Mouse (Mus musculus): ENCODE results near the gene Gm34302. TPM values are rescaled to one million over a fixed set of nuclear protein-coding genes. Genes with fewer than 3 reads are reported as not detected.
"Not testable (repeated sequence)": the region's sequence is repeated elsewhere in the genome, so short reads cannot be mapped to it uniquely, and the experiment has no call there.

Gm34302 gene
- not detected in 2 replicates for polyA plus RNA-seq (2015; fragmentation: Nextera tagmentation; extraction: Ambion mirVana)

GRCm38 (mm10) chr3:63483726-63484125, at the start of gene Gm34302:
TSS of gene Gm34302 (minus strand) at chr3:63483879.
- Histone ChIP-seq H3K27me3 (no peaks in the 10 kb centered on the region), H3K36me3 (no peaks in the 10 kb centered on the region), H3K9me3 (replicated peaks) (no peaks in the 10 kb centered on the region), H3K9ac (no peak within 1 kb of the TSS), H3K4me2 (no peak within 1 kb of the TSS), H3K27ac (no peak within 1 kb of the TSS), H3K4me3 (no peak within 1 kb of the TSS), H3K4me1 (replicated peaks) (no peaks in the 10 kb centered on the region)
- 26% methylated on average over 1 of the region's 1 CpGs for WGBS
- ATAC-seq (replicated peaks; ENCODE audit: insufficient number of reproducible peaks, insufficient read depth, low FRiP score, low read depth) = no peak

GRCm38 (mm10) chr3:63531847-63532246, 48.2 kb upstream of the Gm34302 start:
- Histone ChIP-seq H3K4me1 (replicated peaks) (no peaks in the 10 kb centered on the region), H3K36me3 (no peaks in the 10 kb centered on the region), H3K4me3 (no peak overlapping the region), H3K9ac (no peak overlapping the region), H3K9me3 (replicated peaks) (no peaks in the 10 kb centered on the region), H3K27me3 (no peaks in the 10 kb centered on the region), H3K27ac (no peak overlapping the region), H3K4me2 (no peak overlapping the region)
- ATAC-seq (replicated peaks; ENCODE audit: insufficient number of reproducible peaks, insufficient read depth, low FRiP score, low read depth) = no peak
- 37% methylated on average over 1 of the region's 1 CpGs for WGBS

DNA sequence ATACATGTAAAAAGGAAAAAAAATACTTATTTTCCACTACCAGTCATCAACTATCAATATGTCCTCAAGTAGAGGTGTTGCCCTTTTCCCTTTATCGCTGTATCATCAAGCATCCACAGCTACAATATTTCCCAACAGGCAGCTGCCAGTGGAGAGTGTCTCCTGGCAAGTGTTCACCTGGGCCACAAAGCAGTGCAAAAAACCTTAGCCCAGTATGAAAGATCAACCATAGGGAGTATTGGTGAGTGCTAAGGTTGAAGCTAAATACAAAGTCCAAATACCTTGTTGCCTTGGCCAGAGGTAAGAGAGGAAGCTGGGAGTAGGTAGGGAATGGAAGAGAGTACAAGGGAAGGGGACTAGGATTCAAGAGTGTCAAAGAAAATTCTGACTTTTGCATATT, 34.0 kb upstream of the Gm34302 start:
- no peak for ATAC-seq (replicated peaks; ENCODE audit: insufficient number of reproducible peaks, insufficient read depth, low FRiP score, low read depth)
- no peak overlapping the region for H3K9ac ChIP-seq
- no peaks in the 10 kb centered on the region for H3K9me3 ChIP-seq (replicated peaks)
- H3K27me3 ChIP-seq = no peaks in the 10 kb centered on the region
- H3K27ac ChIP-seq = no peak overlapping the region
- WGBS = 92% methylated on average over 1 of the region's 1 CpGs
- H3K4me1 ChIP-seq (replicated peaks) = no peaks in the 10 kb centered on the region
- no peaks in the 10 kb centered on the region for H3K36me3 ChIP-seq
- no peak overlapping the region for H3K4me2 ChIP-seq
- H3K4me3 ChIP-seq = no peak overlapping the region

- WGBS = 88% methylated on average over 3 of the region's 3 CpGs
- H3K4me2 ChIP-seq; ATAC-seq (replicated peaks; ENCODE audit: insufficient number of reproducible peaks, insufficient read depth, low FRiP score, low read depth); H3K9ac ChIP-seq; H3K27me3 ChIP-seq; H3K9me3 ChIP-seq (replicated peaks); H3K4me1 ChIP-seq (replicated peaks); H3K27ac ChIP-seq; H3K4me3 ChIP-seq; H3K36me3 ChIP-seq: not testable (repeated sequence)
Measured at GRCm38 (mm10) chr3:63516279-63516678, 32.6 kb upstream of the Gm34302 start.

- WGBS = 81% methylated on average over 6 of the region's 6 CpGs
- H3K36me3 ChIP-seq = no peaks in the 10 kb centered on the region
- H3K9ac ChIP-seq = no peak overlapping the region
- H3K4me1 ChIP-seq (replicated peaks) = no peaks in the 10 kb centered on the region
- H3K4me2 ChIP-seq = no peak overlapping the region
- no peaks in the 10 kb centered on the region for H3K27me3 ChIP-seq
- no peak for ATAC-seq (replicated peaks; ENCODE audit: insufficient number of reproducible peaks, insufficient read depth, low FRiP score, low read depth)
- no peak overlapping the region for H3K4me3 ChIP-seq
- no peak overlapping the region for H3K27ac ChIP-seq
- no peaks in the 10 kb centered on the region for H3K9me3 ChIP-seq (replicated peaks)
Measured at GRCm38 (mm10) chr3:63511316-63511715, 27.6 kb upstream of the Gm34302 start.

DNA sequence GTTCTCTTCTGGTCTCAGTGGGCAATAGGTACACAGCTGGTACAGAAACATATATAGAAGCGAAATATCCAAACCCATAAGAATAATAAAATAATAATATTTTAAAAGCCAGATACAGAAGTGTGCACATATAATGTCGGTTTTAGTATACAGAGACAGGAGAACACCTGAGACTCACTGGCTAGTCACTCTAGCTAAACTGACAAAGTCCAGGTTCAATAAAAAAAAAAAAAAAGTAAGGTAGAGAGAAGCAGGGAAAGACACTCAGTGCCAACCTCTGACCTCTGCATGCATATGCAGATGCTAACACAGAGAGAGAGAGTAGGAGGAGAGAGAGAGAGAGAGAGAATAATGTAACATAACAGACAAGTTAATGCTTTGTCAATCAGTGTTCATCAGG, 25.8 kb upstream of the Gm34302 start:
- no peak for ATAC-seq (replicated peaks; ENCODE audit: insufficient number of reproducible peaks, insufficient read depth, low FRiP score, low read depth)
- no peaks in the 10 kb centered on the region for H3K27me3 ChIP-seq
- no peak overlapping the region for H3K27ac ChIP-seq
- no peak overlapping the region for H3K4me3 ChIP-seq
- H3K9ac ChIP-seq = no peak overlapping the region
- H3K9me3 ChIP-seq (replicated peaks) = no peaks in the 10 kb centered on the region
- H3K4me1 ChIP-seq (replicated peaks) = no peaks in the 10 kb centered on the region
- WGBS = 75% methylated on average over 2 of the region's 2 CpGs
- H3K4me2 ChIP-seq = no peak overlapping the region
- H3K36me3 ChIP-seq = no peaks in the 10 kb centered on the region

- WGBS = 77% methylated on average over 5 of the region's 5 CpGs
- H3K36me3 ChIP-seq = no peaks in the 10 kb centered on the region
- H3K27me3 ChIP-seq = no peaks in the 10 kb centered on the region
- H3K27ac ChIP-seq = no peak overlapping the region
- no peak overlapping the region for H3K4me2 ChIP-seq
- no peak overlapping the region for H3K4me3 ChIP-seq
- H3K4me1 ChIP-seq (replicated peaks) = no peaks in the 10 kb centered on the region
- no peak overlapping the region for H3K9ac ChIP-seq
- ATAC-seq (replicated peaks; ENCODE audit: insufficient number of reproducible peaks, insufficient read depth, low FRiP score, low read depth) = no peak
- no peaks in the 10 kb centered on the region for H3K9me3 ChIP-seq (replicated peaks)
Measured at GRCm38 (mm10) chr3:63508924-63509323, 25.2 kb upstream of the Gm34302 start.

- H3K4me1 ChIP-seq (replicated peaks) = no peaks in the 10 kb centered on the region
- H3K4me2 ChIP-seq = no peak overlapping the region
- no peaks in the 10 kb centered on the region for H3K36me3 ChIP-seq
- no peak overlapping the region for H3K27ac ChIP-seq
- H3K27me3 ChIP-seq = no peaks in the 10 kb centered on the region
- no peak overlapping the region for H3K4me3 ChIP-seq
- ATAC-seq (replicated peaks; ENCODE audit: insufficient number of reproducible peaks, insufficient read depth, low FRiP score, low read depth) = no peak
- no peak overlapping the region for H3K9ac ChIP-seq
- no peaks in the 10 kb centered on the region for H3K9me3 ChIP-seq (replicated peaks)
- 73% methylated on average over 5 of the region's 5 CpGs for WGBS
Measured at GRCm38 (mm10) chr3:63504433-63504832, 20.8 kb upstream of the Gm34302 start.

DNA sequence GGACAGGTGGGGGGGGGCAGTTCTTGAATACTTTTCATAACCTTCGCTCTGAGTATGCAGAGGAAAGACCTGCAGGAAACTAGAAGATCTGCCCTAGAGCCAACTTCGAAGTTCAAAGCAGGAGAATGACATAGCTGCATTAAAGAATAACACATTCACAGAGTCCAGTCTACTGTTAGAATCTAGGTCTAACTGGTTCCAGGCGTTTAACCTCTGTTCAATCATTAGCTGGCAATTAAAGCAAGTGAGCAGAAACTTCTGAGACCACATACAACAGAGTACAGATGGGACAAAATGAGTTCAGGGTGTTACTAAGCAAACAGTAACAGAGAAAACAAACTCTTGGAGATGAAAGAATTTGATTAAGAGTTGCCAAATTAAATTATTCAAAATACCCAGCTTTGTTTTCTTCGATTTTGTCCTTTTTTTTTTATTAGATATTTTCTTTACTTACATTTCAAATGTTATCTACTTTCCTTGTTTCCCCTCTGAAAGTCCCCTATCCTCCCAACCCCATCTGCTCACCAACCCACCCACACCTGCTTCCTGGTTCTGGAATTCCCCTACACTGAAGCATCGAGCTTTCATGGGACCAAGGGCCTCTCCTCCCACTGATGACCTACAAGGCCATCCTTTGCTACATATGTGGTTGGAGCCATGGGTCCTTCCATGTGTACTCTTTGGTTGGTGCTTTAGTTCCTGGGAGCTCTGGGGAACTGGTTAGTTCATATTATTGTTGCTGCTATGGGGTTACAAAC, 11.1 kb upstream of the Gm34302 start:
- 66% methylated on average over 5 of the region's 5 CpGs for WGBS
- Histone ChIP-seq H3K27ac (no peak overlapping the region), H3K4me2 (no peak overlapping the region), H3K36me3 (no peaks in the 10 kb centered on the region), H3K9ac (no peak overlapping the region), H3K27me3 (no peaks in the 10 kb centered on the region), H3K4me3 (no peak overlapping the region), H3K4me1 (replicated peaks) (no peaks in the 10 kb centered on the region), H3K9me3 (replicated peaks) (no peaks in the 10 kb centered on the region)
- ATAC-seq (replicated peaks; ENCODE audit: insufficient number of reproducible peaks, insufficient read depth, low FRiP score, low read depth) = no peak

- Histone ChIP-seq H3K27ac (no peak overlapping the region), H3K9ac (no peak overlapping the region), H3K36me3 (no peaks in the 10 kb centered on the region), H3K4me3 (no peak overlapping the region), H3K4me2 (no peak overlapping the region), H3K9me3 (replicated peaks) (no peaks in the 10 kb centered on the region), H3K4me1 (replicated peaks) (no peaks in the 10 kb centered on the region), H3K27me3 (no peaks in the 10 kb centered on the region)
- no peak for ATAC-seq (replicated peaks; ENCODE audit: insufficient number of reproducible peaks, insufficient read depth, low FRiP score, low read depth)
- 69% methylated on average over 4 of the region's 4 CpGs for whole genome bisulfite sequencing
Measured at GRCm38 (mm10) chr3:63493563-63493962, 9.9 kb upstream of the Gm34302 start.

DNA sequence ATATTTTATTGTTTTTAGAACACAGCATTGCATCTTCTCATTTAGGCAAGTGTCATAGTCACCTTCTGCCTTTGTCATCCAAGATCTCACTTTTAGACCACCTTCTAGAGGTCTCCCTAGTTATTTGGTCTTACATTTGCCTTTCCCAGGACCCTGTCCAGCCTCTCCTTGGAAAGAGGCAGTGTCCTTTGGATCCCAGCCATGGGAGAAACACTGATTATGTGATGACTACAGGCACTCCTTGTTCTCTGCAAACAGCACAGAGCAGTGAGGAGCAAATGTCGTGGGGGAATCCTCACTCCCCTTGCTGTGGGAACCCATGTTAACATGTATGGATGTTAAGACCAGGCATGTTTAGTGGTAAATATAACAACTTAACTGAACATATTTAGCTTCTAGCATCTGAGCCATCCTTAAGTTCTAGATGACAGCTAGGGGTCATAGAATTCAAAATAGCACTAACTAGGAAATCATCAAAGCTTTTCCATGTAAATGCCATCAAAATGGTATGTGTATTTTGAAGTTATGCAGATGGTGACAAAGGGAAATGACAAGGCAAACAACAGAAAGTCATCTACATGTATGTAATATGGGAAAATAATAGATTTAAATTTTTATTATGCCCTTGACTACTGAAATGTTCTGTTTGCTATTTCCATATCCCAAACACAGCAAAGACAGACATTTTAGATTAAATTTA, 43.1 kb downstream of the Gm34302 start:
- no peak for ATAC-seq (replicated peaks; ENCODE audit: insufficient number of reproducible peaks, insufficient read depth, low FRiP score, low read depth)

DNA sequence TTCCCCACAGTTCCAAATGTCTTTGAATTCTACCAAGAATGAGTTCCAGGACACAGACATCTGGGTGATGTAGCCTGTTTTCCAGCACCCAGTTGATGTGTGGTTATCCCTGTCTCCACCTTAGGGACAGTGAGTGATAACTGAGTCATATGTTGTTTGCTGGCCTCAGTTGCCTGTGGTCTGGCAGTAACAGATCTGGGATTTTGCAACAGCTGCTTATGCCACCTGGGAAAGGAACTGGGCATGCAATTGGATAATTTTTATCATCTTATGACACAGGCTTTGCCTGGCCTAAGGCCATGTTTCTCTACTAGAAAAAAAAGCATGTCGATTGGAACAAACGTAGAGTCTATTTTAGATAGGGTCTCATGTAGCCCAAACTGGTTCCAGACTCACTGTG, 43.9 kb downstream of the Gm34302 start:
- ATAC-seq (replicated peaks; ENCODE audit: insufficient number of reproducible peaks, insufficient read depth, low FRiP score, low read depth) = no peak
- Histone ChIP-seq H3K4me3 (no peak overlapping the region), H3K27me3 (no peaks in the 10 kb centered on the region), H3K36me3 (no peaks in the 10 kb centered on the region), H3K27ac (no peak overlapping the region), H3K9ac (no peak overlapping the region), H3K4me2 (no peak overlapping the region), H3K4me1 (replicated peaks) (no peaks in the 10 kb centered on the region), H3K9me3 (replicated peaks) (no peaks in the 10 kb centered on the region)
- WGBS = 74% methylated on average over 2 of the region's 2 CpGs

More for the DNA sequence above, 43.1 kb downstream of the Gm34302 start:
- Histone ChIP-seq H3K4me2 (no peak overlapping the region), H3K4me1 (replicated peaks) (no peaks in the 10 kb centered on the region), H3K9ac (no peak overlapping the region), H3K36me3 (no peaks in the 10 kb centered on the region), H3K4me3 (no peak overlapping the region), H3K27ac (no peak overlapping the region), H3K9me3 (replicated peaks) (no peaks in the 10 kb centered on the region), H3K27me3 (no peaks in the 10 kb centered on the region)
- WGBS = 38% methylated on average over 1 of the region's 1 CpGs
